Mouse (Mus musculus): ENCODE measurements around the gene Adra1d.

Gene Adra1d

DNA sequence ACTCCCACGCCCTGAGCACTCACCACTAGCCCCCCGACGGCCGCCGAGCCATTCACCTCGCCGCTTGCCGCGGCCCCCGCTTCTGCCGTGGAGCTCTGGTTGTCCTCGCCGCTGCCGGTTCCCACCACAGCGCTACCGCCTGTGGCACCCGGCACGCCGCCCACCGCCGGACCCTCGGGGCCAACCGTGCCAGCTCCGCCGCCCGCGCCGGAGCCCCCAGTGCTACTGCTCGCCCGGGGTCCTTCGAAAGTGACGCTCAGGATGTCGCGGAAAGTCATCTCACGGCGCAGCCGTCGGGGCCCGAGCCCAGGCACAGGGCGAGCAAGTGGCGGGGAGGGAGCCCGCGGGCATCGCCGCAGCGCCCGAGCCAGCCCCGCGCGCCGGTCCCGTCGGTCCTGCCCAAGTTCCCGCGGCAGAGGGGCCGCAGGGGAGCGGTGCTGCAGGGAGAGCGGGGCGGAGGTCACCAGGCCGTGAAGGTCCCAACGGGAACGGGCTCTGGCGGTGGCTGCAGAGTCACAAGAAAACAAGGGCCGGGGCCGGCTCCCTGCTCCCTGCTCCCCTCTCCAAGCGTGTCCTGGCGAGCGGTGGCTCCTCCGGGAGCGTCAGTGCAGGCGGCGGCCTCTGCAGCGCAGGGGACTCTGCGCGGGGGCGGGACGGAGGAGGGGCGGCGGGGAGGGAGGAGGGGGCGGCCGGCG is at the start of gene Adra1d:
Adra1d (minus strand) TSS at position 393 of the 695 bp plus-strand sequence.
- DNase-seq = no peak

- no peak for DNase-seq
These were observed 39.8 kb upstream of the Adra1d start for GRCm38 (mm10) chr2:131601881-131602280.

- no peak for DNase-seq
These were observed 32.8 kb upstream of the Adra1d start for GRCm38 (mm10) chr2:131594871-131595270.

DNA sequence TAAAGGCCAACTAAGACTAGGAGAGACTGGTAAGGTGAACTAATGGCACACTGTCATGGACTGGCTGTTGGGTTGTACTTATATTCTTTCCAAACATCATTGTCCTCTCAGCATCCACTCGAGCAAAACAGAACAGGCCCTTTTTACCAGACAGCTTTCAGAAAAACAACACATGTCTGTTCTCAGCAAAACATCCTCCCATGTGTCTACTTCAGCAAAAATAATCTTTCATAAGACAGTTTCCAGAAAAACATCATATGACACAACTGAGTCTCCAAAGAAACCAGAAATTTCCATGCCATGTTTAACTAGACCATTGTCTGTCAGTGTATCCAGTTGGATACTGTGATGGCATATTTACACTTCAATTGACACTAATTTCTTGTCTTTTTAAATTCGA is 25.4 kb upstream of the Adra1d start:
- DNase-seq = peak; percentile 43

DNA sequence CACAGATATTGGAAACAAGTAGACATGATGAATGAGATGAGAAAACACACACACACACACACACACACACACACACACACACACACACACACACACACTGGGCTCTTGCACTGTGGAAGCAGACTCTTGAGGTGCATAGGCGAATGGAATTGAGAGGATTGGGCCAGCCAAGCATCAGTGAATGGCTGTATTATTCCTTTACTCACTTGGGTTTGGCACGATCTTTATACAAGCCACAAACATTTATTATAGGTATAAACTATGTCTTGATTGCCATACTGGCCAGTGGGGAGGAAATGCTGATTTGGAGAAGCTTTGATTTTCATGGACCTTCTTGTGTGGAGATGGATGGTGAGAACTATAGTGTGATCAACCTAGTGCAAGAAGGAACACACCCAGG is 19.4 kb upstream of the Adra1d start:
- no peak for DNase-seq

GRCm38 (mm10) chr2:131562586-131563122 is 571 bp upstream of the Adra1d start:
- peak; percentile 64 for DNase-seq

- no peak for DNase-seq
These were observed 676 bp downstream of the Adra1d start for GRCm38 (mm10) chr2:131561344-131561870.

DNA sequence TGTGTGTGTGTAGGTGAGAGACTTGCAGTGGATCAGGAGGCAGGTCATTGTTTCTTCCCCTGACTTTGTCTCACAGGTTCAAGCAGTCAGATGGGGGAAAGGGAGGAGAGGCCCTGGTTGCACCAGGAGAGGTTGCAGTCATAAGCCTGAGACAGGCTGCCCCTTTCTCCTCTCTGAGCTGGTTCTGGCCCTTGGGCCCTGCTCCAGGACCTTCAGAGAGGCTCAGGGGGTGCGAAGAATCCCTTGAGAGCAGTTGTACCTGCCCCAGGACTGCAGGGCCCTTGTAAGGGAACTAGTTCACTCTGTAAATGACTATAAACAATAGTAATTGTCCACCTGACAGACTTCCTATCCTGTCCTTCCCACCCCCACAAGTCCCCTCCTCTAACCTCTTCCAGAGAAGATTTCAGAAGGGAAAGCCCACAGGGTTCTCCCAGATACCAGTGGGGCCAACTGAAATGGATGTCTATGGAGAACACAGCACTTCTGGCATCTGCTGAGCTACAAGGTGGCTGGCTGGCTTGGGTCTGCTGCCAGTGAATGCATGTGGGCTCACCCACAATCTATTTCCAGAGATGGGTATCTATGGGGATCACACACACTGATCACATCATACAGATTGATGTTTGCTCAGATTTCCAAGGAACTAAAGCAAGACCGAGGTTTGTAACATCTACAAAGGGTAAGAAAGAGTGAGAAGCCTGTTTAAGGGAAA is 1.7 kb downstream of the Adra1d start:
- no peak for DNase-seq

DNA sequence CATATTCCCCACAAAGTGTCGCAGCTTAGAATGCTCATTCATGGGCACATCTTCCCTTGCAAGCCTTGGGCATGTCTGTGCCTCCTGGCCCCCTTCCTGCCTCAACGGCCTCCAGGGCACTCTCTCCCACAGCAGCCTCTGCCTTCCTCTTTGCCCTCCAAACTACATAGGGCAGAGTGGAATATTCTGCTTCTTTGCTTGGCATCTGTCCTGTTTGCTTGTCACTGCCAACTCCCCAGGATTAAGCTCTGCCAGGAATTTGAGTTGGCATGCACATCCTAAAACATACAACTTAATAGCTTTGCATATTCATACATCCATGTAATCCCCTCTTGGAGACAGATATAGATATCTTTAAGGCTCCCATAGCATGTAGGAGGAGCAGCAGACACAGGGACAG is 4.2 kb downstream of the Adra1d start:
- no peak for DNase-seq

- no peak for DNase-seq
These were observed 9.2 kb downstream of the Adra1d start for GRCm38 (mm10) chr2:131552736-131553400.

GRCm38 (mm10) chr2:131551701-131552620 is 10.1 kb downstream of the Adra1d start:
- no peak for DNase-seq

DNA sequence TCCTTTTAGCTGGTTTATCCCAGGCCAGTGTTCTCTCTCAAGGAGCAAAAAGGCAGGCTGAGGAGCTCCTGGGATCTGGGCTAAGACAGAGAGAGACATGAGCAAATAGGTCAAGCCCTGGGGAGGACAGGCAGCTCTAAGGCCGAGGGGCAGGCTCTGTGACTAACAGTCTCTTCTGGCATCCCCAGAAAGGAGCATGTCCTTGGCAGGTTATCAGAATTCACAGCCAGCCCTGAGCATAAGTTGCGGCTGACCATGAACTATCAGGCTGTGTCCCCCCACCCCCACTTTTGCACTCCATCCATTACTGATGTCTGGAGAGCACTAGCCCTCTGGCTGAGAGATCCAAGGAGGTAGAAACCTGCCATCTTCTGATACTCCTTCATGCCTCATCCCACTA is 11.2 kb downstream of the Adra1d start:
- no peak for DNase-seq

- DNase-seq = no peak
These were observed 11.6 kb downstream of the Adra1d start for GRCm38 (mm10) chr2:131550474-131550873.

GRCm38 (mm10) chr2:131549090-131549489 is 13.0 kb downstream of the Adra1d start:
- DNase-seq = no peak

DNA sequence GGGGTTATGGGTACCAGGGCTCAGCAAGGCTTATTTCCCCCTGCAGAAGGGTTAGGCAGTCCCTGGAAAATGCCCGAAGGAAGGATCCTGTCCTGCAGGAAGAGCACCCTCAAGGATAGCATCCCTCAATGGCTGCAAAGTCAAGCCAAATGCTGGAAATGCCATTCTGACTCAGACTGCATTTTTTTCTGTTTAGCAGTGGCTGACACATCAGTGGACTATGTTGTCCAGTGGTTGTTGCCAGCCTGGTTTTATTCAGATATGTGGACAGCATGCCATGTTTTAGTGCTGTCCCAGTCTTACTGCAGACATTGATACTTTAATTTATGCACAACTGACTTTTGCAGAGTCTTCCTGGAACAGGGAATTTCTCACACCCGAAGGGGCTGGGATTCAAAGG is 13.8 kb downstream of the Adra1d start:
- no peak for DNase-seq

DNA sequence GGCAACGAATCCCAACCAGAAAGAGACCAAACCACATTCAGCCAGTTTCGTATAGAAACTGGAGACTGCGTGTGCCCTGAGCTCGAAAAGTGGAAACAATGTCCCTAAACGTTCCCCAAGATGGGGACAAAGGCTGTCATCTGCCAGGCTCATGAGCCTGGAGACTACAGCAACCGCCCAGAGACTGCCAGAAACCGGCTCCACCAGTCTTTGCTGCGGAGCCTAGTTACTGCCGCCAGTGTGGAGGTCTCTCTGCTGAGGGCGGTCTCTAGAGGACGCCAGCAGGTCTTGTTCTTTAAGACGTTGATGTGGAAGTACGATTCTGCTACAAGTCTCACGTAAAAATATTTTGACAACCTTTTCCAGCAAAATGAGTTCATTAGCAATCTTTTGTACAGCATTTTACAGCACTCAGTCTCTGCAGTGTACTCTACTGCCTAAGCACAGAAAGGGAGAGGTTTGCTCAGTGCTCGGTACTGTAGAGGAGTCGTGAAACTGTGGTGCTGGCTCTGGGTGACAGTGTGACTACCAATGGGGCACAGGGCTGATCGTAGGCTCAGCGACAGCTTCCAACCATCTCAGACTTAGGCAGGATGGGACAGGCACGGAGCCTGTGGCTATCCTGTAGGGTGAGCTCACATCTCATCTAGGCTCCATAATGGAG is 15.2 kb downstream of the Adra1d start:
- no peak for DNase-seq

DNA sequence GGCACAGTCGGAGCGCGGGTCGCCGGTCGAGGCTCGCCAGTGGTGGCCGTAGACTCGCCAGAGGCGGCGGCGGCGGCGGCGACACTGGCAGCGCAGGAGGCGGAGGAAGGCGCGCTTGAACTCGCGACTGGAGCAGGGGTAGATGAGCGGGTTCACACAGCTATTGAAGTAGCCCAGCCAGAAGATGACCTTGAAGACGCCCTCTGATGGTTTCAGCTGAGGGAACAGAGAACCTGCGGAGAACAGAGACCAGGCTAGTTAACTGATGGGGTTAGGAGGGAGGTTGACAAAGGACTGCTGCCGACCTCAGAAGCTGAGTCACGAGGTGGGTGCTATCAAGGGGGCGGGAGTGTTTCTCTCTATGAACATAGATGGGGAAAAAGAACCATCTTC is 15.8 kb downstream of the Adra1d start:
- no peak for DNase-seq

GRCm38 (mm10) chr2:131545386-131546307 is 16.4 kb downstream of the Adra1d start:
- DNase-seq = no peak

- DNase-seq = no peak
These were observed 19.6 kb downstream of the Adra1d start for GRCm38 (mm10) chr2:131542531-131542930.

DNA sequence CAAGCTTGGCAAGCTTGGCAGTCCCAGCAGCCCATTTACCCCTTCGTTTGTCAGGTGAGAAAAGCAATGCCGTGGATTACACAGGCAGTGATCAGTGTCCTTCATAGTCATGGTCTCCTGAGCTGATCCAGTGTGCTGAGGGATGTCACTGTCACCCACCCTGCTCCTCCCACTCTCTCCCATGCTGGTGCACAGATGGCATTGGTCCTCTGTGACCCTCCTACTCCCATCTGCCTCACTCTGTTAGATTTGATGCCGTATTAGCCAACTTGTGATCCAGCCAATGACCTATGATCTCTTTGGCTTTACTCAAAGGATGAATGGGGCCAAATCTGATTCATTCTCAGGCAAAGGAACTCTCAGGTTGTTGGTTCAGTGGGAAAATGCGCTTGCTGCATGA is 20.4 kb downstream of the Adra1d start:
- DNase-seq = peak; percentile 44

DNA sequence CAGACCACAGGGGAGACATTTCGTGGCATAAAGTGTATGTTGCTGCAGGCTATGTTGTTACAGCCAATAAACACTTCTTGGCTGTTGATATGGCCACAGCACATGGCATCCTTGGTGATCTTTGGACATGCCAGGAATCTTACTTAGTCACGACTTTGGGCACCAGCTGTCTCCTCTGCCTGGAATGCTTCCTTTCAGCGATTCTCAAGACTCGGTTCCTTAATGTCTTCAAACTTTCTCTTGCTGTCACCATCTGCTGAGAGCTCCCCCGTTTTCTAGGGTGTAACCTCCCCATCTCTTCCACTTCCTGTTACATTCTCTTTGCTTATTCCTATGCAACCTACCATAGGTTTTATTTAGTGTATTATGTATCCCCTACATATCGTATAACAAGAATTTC is 22.3 kb downstream of the Adra1d start:
- DNase-seq = no peak
